Mouse (Mus musculus) embryonic facial prominence, embryonic 14.5 days (tissue): Measurements from ENCODE around the gene Hectd3. TPM values are rescaled to one million over a fixed set of nuclear protein-coding genes. Genes with fewer than 3 reads are reported as not detected.

Experiments
- ATAC-seq: fragments of 200-750 bp; cut with Nextera tagmentation; 2 replicates; pipeline ENCODE4 v1.8.0; 2017; ENCODE audit warnings: low read depth, moderate number of reproducible peaks, moderate TSS enrichment
- DNase-seq: peaks from one replicate; pipeline ENCODE4 v3.0.0-alpha.2; 2015; ENCODE audit warnings: low spot score
- H3K27ac ChIP-seq: fragments of 300-500 bp; sonication (generic); replicated peaks from 2 replicates; pipeline ENCODE4 v1.5.1; 2014; ENCODE audit warnings: low read depth, mild to moderate bottlenecking, low read length, moderate library complexity
- H3K27me3 ChIP-seq: fragments of 300-500 bp; sonication (generic); replicated peaks from 2 replicates; pipeline ENCODE4 v1.6.1; 2014; ENCODE audit warnings: low read length; ENCODE audit not compliant: control insufficient read depth, insufficient read depth
- H3K36me3 ChIP-seq: fragments of 300-500 bp; sonication (generic); 2 replicates; pipeline ENCODE4 v1.6.1; 2014; ENCODE audit warnings: low read length, mixed read lengths; ENCODE audit not compliant: control insufficient read depth, insufficient read depth
- H3K4me1 ChIP-seq: fragments of 300-500 bp; sonication (generic); 2 replicates; pipeline ENCODE4 v1.6.1; 2014; ENCODE audit warnings: antibody characterized with exemption, low read length; ENCODE audit not compliant: control insufficient read depth, insufficient read depth
- H3K4me2 ChIP-seq: fragments of 300-500 bp; sonication (generic); 2 replicates; pipeline ENCODE4 v1.6.1; 2014; ENCODE audit warnings: low read depth, mild to moderate bottlenecking, low read length, moderate library complexity, mixed read lengths
- H3K4me3 ChIP-seq: fragments of 300-500 bp; sonication (generic); 2 replicates; pipeline ENCODE4 v1.5.1; 2014; ENCODE audit warnings: low read depth, mild to moderate bottlenecking, low read length
- H3K9ac ChIP-seq: fragments of 300-500 bp; sonication (generic); 2 replicates; pipeline ENCODE4 v1.6.1; 2014; ENCODE audit warnings: low read depth, mild to moderate bottlenecking, low read length, moderate library complexity, mixed read lengths
- H3K9me3 ChIP-seq: fragments of 300-500 bp; sonication (generic); 2 replicates; pipeline ENCODE4 v1.6.1; 2016; ENCODE audit warnings: low read length; ENCODE audit not compliant: control insufficient read depth
- WGBS: fragments of 180-500 bp; shearing (Covaris S2); extraction: QIAGEN DNeasy Blood & Tissue Kit; methylation state at CpG from one replicate; pipeline ENCODE4 v1.1.7; 2014; 5-methylcytosine and 5-hydroxymethylcytosine counted together
- polyA plus RNA-seq: library from polyadenylated mRNA; unstranded; fragments of >200 nt; fragmentation: Nextera tagmentation; extraction: Ambion mirVana; gene quantifications from 2 replicates; pipeline ENCODE4 v1.2.1, GENCODE M21; 2014

Hectd3 gene
- polyA plus RNA-seq, 1 experiment from 2014 or later, result 9.1 TPM

DNA sequence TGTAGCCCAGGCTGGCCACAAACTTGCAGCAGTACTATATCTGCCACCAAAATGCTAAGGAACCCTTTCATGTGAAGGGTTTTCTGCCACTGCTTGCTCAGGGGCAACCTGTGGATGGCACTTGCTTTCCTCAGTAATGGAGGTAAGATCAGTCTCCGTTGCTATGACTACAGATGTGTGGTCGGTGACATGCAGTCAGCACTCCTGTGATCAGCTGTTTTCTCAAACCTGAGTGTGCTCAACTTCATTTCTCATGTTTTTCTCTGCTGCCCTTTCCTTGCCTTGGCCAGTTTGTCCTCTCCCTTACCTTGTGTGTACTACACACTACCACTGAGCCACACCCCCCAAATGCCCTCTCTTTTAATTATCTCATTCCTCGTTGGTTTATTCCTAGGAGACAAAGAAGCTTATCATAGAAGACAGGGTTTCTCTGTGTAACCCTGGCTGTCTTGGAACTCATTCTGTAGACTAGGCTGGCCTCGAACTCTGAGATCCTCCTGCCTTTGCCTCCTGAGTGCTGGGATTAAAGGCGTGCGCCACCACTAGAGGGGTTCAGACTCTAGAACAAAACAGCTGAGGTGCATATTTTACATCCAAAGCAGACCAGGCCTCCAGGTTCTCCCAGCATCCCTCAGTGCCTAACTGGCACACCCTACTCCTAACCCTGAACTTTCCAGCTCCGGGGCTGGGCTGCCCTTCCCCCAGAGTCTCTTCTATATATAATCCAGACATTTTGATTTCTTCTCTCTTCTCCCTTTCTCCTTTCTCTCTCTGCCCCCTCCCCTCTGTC is 10.7 kb downstream of the Hectd3 start:
- Histone ChIP-seq H3K4me3 (no peak overlapping the region), H3K27me3 (no peaks in the 10 kb centered on the region), H3K4me2 (no peak overlapping the region), H3K9ac (no peak overlapping the region), H3K27ac (no peak overlapping the region), H3K36me3 (peaks cover 29% of the 10 kb centered on the region), H3K4me1 (no peaks in the 10 kb centered on the region), H3K9me3 (no peaks in the 10 kb centered on the region)
- ATAC-seq, result no peak
- DNase-seq, result no peak
- WGBS, result 83% methylated on average over 7 of the region's 7 CpGs

DNA sequence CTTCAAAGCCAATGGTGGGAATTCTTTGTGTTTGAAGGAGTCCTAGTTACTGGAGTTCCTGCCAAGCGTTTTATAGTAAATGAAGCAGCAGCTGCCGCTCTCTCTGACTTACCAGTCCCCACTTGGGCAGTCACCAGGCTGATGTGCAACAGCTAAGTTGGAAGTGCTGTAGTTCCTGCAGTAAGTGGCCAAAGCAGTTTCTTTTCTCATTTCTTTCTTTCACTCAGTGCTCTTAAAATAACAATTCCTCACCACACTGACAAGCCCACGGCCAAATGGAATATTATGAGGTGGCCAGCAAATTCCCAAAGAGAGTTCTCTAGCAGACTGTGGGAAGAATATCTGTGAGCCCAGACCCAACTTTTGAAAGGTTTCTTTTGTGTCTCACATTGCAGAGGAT is 11.9 kb downstream of the Hectd3 start:
- ATAC-seq (no peak), DNase-seq (no peak)
- Histone ChIP-seq H3K36me3 (peaks cover 17% of the 10 kb centered on the region), H3K27ac (no peak overlapping the region), H3K4me2 (no peak overlapping the region), H3K9me3 (no peaks in the 10 kb centered on the region), H3K9ac (no peak overlapping the region), H3K4me3 (no peak overlapping the region), H3K27me3 (no peaks in the 10 kb centered on the region), H3K4me1 (no peaks in the 10 kb centered on the region)
- WGBS, result 42% methylated on average over 3 of the region's 3 CpGs

DNA sequence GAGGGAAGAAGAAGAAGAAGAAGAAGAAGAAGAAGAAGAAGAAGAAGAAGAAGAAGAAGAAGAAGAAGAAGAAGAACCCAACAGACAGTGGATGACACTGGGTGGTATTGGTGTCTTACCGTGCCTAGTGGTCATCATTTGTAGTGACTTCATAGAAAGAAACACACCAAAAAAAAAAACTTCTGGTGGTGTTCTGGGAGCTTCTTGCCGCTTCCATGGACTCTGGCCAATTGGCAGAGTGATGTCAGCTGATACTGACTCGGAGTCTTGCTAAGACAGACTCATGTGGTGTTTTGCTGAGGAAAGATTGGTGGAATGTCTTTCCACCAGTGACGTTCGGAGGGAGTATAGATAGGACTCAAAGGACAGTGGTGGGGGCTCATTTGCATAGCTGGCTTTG is 15.1 kb downstream of the Hectd3 start:
- no peak overlapping the region for H3K9ac ChIP-seq
- H3K4me3 ChIP-seq, result no peak overlapping the region
- H3K27ac ChIP-seq, result no peak overlapping the region
- no peaks in the 10 kb centered on the region for H3K36me3 ChIP-seq
- H3K4me2 ChIP-seq, result no peak overlapping the region
- H3K9me3 ChIP-seq, result no peaks in the 10 kb centered on the region
- no peaks in the 10 kb centered on the region for H3K27me3 ChIP-seq
- WGBS, result 80% methylated on average over 5 of the region's 5 CpGs
- ATAC-seq (no peak), DNase-seq (no peak)
- no peaks in the 10 kb centered on the region for H3K4me1 ChIP-seq

DNA sequence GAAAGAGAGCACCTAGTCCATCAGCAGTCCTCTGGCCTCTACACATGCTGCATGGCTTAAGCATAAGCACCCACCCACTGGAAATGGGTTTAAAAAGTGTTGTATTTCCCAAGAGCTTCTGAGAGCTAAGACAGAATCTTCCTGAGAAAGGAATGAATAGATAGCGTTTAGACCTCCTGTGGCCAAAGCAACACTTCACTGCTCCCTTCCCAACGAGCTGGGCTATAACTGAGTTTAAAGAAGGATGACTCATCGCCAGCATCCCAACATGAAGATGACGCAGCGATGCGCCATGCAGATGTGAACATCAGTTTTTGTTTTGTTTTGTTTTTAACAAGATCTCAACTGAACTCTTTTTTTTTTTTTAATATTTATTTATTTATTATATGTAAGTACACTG is 18.5 kb downstream of the Hectd3 start:
- Histone ChIP-seq H3K36me3 (no peaks in the 10 kb centered on the region), H3K27me3 (no peaks in the 10 kb centered on the region), H3K4me3 (no peak overlapping the region), H3K27ac (no peak overlapping the region), H3K9ac (no peak overlapping the region), H3K4me1 (0 out of 2 replicates have a peak, but pooled peaks cover under 1% of the 10 kb centered on the region), H3K4me2 (no peak overlapping the region), H3K9me3 (no peaks in the 10 kb centered on the region)
- DNase-seq, result no peak
- 84% methylated on average over 6 of the region's 6 CpGs for WGBS
- ATAC-seq, result no peak

DNA sequence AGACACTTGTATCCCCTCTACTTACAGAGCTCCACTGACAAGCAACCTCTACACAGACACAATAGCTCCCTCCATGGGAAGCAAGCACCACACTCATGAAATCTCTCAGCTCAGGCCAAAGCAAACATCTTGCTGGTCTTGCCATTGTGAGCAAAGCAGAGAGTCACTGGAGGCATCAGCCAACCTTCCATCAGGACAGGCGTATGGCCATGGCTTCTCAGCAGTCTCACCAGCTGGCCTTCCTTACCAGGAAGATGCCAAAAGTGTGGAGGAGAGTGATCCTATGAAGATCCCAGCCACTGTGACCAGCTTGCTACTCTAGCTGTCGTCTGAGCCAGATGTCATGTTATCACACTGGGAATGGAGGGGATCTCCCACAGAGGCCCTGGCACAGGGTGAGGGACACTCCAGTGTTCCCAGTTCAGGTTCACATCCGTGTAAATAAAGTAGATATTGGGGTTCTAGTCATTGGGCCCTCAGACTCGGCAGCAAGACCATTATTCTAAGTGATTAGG is 19.8 kb downstream of the Hectd3 start:
- 70% methylated on average over 4 of the region's 4 CpGs for WGBS
- Histone ChIP-seq H3K4me2 (no peak overlapping the region), H3K9ac (no peak overlapping the region), H3K4me1 (peaks cover 4% of the 10 kb centered on the region; the same call in 1 of the 2 replicates), H3K9me3 (no peaks in the 10 kb centered on the region), H3K4me3 (no peak overlapping the region), H3K36me3 (no peaks in the 10 kb centered on the region), H3K27ac (no peak overlapping the region), H3K27me3 (no peaks in the 10 kb centered on the region)
- DNase-seq (no peak), ATAC-seq (no peak)

DNA sequence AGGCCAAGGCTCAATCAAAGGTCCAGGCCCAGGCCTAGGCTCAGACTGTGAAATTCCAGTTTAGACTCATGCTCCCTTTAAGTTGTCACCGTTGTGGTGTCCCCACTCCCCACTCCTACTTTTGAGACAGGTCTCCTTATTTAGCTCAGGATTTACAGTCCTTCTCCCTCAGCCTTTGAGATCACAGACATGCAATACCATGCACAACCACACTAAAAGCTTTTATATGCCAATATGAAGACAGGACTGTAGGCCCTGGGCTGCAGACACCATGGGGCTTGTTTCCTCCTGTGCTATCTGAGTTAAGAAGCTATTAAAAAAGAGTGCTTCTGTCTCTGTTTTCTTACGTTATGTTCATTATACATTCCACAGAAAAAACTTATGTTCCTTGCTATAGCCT is 22.6 kb downstream of the Hectd3 start:
- peaks cover 9% of the 10 kb centered on the region; the same call in 1 of the 2 replicates for H3K36me3 ChIP-seq
- H3K27me3 ChIP-seq, result no peaks in the 10 kb centered on the region
- H3K4me1 ChIP-seq, result peaks cover 10% of the 10 kb centered on the region; the same call in 1 of the 2 replicates
- H3K4me2 ChIP-seq, result no peak overlapping the region
- H3K27ac ChIP-seq, result no peak overlapping the region
- 91% methylated on average over 2 of the region's 2 CpGs for WGBS
- ATAC-seq (no peak), DNase-seq (no peak)
- no peak overlapping the region for H3K9ac ChIP-seq
- no peak overlapping the region for H3K4me3 ChIP-seq
- H3K9me3 ChIP-seq, result no peaks in the 10 kb centered on the region

DNA sequence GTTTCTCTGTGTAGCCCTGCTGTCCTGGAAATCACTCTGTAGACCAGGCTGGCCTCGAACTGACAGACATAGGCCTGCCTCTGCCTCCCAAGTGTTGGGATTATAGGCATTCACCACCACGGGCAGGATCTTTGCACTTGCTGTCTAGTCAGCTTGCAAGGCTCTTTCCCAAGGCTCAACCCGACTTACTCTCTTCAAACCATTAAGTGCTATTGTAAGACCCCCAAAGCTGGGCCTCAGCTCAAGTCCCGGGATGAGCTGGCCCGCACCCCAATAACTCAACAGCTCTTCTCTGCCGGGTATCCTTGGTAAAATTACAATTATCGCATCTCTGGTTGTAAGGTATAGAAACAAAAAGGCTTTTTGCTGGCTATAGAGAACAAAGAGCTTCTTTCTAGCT is 23.2 kb downstream of the Hectd3 start:
- no peak for ATAC-seq
- DNase-seq, result no peak
- Histone ChIP-seq H3K36me3 (peaks cover 15% of the 10 kb centered on the region), H3K4me2 (no peak overlapping the region), H3K9ac (no peak overlapping the region), H3K27ac (no peak overlapping the region), H3K27me3 (no peaks in the 10 kb centered on the region), H3K4me1 (peaks cover 10% of the 10 kb centered on the region; the same call in 1 of the 2 replicates), H3K9me3 (no peaks in the 10 kb centered on the region), H3K4me3 (no peak overlapping the region)
- 84% methylated on average over 7 of the region's 7 CpGs for WGBS

DNA sequence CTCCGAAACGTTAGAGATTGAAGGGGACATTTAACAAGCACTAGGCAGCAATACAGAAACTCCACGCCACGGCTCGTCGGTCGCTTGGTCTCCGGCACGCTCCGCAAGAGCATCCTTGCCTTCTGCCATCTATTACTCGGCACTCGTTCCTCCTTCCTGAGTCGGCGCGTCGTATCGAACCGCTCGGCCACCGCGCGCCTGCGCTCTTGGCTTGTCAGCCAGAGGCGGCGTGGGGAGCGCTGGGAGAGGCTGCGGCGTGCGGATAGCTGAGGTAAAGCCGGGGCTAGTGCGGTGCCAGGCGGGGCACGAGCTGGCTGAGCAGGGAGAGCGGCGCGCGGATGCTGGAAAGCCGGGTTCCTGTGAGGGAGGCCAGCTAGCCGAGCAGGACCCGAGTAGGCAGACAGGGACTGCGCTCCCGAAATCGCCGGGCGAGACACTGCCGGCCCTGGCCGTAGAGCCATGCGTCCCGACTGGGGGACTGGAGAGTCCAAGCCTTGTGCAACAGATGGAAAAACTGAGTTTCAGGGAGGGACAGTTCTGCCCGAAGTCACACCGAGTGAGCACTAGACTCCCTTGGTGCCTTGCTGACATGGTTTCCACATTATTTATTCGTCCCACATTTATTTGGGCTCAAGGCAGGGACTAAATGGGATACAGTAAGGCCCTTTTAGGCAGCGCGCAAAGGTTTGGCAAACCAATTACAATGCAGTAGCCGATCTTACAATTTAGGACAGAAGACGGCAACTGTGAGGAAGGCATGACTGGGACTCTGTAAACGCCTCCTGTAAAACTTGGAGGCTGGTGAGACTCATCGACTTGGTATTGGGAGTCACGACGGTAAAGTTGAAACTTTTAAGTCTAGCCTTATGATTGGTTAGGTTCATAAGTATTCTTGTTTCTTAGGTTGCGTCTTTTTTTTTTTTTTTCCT is 24.4 kb downstream of the Hectd3 start, which contains the start of gene Eif2b3:
TSS of gene Eif2b3 (plus strand) at position 197 of the 929 bp plus-strand sequence.
- Histone ChIP-seq H3K9me3 (no peaks in the 10 kb centered on the region), H3K4me2 (peak within 1 kb of the TSS; percentile 72), H3K27ac (no peak within 1 kb of the TSS), H3K27me3 (no peaks in the 10 kb centered on the region), H3K9ac (peak within 1 kb of the TSS; percentile 86), H3K4me1 (peaks cover 10% of the 10 kb centered on the region; the same call in 1 of the 2 replicates), H3K4me3 (peak within 1 kb of the TSS; percentile 66), H3K36me3 (peaks cover 25% of the 10 kb centered on the region)
- peak; percentile 97 for DNase-seq
- under 1% methylated on average over 58 of the region's 61 CpGs for WGBS
- peak; percentile 98 for ATAC-seq
